Mouse (Mus musculus): ENCODE measurements around the gene Msln.

- TF ChIP-seq USF2 (conservative IDR thresholded peaks at IDR 0.05; ENCODE audit: low read depth, low read length) (no peak), MAZ (IDR thresholded peaks at IDR 0.05; ENCODE audit: low read depth, low read length) (no peak), JUND (conservative IDR thresholded peaks at IDR 0.05; ENCODE audit: low read depth, low read length) (no peak), JUN (IDR thresholded peaks at IDR 0.05; ENCODE audit: insufficient read depth, low read depth, low read length) (no peak), CTCF (conservative IDR thresholded peaks at IDR 0.05 in 1 of 2, IDR thresholded peaks at IDR 0.05 in 1 of 2; ENCODE audit: low read depth in 2 of 2, low read length in 2 of 2) (no peak), EP300 (IDR thresholded peaks at IDR 0.05; ENCODE audit: low read length) (no peak), RAD21 (IDR thresholded peaks at IDR 0.05; ENCODE audit: low read depth, low read length) (no peak), GABPA (IDR thresholded peaks at IDR 0.05; ENCODE audit: insufficient replicate concordance, low read depth, low read length) (no peak), ELF1 (IDR thresholded peaks at IDR 0.05; ENCODE audit: low read depth, low read length) (no peak)
Measured at GRCm38 (mm10) chr17:25796211-25796771, 42.1 kb upstream of the Msln start.

Measured in CH12.LX (cell line).